Mouse (Mus musculus) left cerebral cortex, postnatal 4 days (tissue): ENCODE results near the gene Zfp52. TPM values are rescaled to one million over a fixed set of nuclear protein-coding genes. Genes with fewer than 3 reads are reported as not detected.

Experiments
- DNase-seq: peaks from one replicate; pipeline ENCODE4 v3.0.0-alpha.2; 2022
- intact Hi-C: fragments of 180-260 bp; cut with DNase I; formaldehyde crosslinking; loops from one replicate; pipeline ENCODE4 v1.15.1; 2025
- total RNA-seq, 2 experiments: library from RNA; stranded (reverse); gene quantifications; 2 replicates each; pipeline ENCODE4 v1.2.3; 2021

Zfp52 gene
- 10 to 100 TPM in 1 of 2 experiments, 1 to 10 TPM in 1; 9.5 to 10.2 TPM for total RNA-seq

GRCm38 (mm10) chr17:21535096-21536001 lies at the start of gene Zfp52:
Gene Zfp52 (plus strand): TSS chr17:21535539.
- peak; percentile 48 for DNase-seq
- intact Hi-C loops = no loop called here

DNA sequence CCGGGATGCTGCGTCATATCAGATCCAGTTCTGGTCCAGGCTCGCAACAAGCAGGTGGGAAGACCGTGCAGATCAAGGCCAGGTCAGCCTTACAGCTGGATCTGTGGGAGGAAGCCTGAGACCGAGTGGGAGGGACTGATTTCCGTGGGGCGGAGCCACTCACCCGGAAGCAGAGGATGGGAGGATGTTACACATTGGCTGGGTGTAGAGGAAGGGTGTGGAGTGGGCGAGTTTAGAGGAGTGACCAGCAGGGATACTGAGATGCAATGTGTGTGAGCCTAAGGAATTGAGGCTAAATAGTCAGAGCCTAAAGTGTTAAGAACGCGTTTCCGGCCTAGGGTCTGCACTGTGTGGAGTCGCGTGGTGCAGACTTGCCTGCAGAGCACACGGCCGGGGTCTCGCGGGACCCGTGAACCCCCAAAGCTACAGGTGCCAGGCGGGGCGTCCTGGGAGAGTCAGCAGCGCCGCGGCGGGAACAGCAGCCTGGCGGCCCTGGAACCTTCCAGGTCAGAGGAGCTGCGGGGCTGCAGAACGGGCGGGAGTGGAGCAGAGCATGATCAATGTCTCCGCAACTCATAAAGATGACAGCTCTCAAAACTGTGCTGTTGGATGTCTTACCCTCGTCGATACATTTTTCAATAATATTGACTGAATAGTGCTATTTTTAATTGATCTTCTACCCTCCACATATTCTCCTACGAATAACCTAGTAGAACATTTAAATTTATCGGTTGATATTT lies 46.4 kb upstream of the Zfp52 start, which contains the start of gene Zfp53:
Zfp53 (plus strand) TSS at position 239 of the 740 bp plus-strand sequence.
- intact Hi-C loops = no loop called here
- DNase-seq = peak; percentile 80

GRCm38 (mm10) chr17:21489500-21490001 lies 45.8 kb upstream of the Zfp52 start:
- intact Hi-C loops = no loop called here
- DNase-seq = no peak

GRCm38 (mm10) chr17:21501365-21501764 lies 34.0 kb upstream of the Zfp52 start:
- no peak for DNase-seq
- intact Hi-C loops = no loop called here

- intact Hi-C loops = no loop called here
- DNase-seq = no peak
Observed at GRCm38 (mm10) chr17:21504524-21504923, 30.8 kb upstream of the Zfp52 start.

DNA sequence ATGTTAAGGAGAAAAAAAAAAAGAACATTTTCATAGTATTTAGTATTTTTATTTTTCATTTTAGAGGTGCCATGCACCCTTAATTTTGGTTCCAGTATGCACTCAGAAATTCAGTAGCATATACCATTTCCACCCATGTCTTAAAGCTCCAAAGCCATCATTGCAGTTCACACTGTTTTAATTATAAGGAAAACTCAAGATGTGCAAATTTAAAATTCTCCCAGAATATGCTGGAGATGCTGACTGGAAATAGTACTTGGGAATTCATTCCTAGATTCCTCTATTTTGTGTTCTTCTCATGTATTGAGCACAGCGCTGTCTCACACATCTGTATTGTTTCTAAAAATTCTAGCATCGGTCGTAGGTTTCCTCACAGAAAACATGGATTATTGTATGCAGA lies 29.1 kb upstream of the Zfp52 start:
- no peak for DNase-seq
- intact Hi-C loops = no loop called here

DNA sequence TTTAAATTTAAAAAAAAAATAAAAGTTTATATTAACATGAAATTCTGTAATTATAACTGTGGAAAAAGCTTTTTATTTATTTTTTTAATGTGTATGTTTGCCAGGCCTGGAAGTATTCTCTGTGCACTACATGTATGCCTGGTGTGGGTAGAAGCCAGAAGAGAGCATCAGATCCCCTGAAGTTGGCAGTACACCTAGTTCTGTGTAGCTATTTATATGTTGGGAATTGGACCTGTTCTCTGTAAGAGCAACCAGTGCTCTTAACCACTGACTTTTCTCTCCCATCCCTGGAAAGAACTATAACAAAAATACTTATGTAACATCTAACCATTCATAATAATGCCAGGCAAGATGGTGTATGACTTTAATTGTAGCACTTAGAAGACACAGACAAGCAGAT lies 25.6 kb upstream of the Zfp52 start:
- intact Hi-C loops = no loop called here
- DNase-seq = no peak

DNA sequence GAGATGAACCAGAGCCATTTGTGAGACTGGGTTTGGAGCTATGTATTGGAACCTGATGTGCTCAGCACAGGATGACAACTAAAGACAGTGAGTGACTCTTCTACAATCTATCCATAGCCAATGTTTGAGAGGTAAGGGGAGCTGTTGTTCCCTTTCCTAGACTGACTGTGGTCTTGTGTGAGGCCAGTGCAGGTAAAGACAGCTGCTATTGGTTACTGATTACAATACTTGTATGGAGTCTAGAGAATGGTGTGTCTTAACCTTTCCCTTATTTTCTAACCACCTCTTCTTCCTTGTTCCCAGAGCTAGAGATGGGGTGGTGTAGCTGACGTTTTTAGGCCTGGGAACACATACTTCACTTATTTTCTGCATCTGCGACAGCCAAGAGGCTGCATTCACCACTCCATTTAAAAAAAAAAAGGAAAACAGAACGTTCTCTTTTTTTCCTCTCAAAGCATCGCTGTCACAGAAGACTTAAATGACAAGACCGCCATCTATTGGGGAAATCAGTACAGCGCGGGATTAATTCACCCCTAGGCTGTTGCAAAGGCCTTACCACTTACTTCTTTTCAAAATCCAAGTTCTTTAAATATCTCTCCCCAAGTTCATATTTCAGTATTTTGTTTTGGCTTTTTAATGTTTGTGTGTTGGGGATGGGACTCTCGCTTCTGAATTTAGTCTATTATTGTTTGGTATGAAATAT lies 19.8 kb upstream of the Zfp52 start:
- DNase-seq = peak; percentile 53
- intact Hi-C loops = loop anchor here (5.0 kb wide), 2 partner anchors 63 to 243 kb away; partner anchors contain the start of gene Zfp51

DNA sequence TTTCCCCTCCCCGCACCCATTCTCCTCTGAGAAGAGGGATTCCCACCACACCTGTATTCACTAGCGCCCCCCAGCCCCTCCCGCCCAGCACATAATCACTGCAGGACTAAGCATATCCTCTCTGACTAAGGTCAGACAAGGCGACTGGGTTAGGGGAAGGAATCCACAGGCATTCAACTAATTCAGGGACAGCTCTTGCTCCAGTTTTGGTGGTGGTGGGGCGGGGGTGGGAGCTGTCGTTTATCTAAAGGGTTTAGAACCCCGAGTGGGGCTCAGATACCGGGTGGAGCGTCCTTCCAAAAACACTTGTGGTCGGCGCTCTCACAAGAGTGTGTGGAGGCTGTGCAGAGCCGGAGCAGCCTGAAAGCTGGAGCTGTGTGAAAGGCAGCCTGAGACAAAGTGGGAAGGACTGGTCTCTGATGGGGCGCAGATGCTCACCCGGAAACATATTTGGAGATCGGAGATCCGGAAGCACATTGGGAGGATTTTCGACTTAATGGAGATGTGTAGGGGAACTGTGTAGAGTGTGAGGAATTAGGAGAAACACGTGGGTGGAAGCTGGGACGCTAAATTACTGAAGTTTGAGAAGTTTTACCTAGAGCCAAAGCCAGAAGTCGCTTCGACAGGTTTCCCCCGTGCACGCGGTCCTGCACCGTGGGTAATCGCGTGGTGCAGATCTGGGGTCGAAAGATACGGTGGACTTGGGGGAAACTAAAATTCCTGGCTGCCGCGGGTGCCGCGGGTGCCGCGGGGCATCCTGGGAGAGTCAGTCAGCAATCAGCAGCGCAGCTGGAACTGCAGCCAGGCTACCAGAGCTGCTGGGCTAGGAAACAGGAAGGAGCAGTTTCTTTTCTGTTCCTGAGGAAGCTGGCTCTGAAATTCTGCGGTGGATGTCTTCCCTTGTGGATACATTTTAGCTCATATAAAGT lies 18.9 kb upstream of the Zfp52 start:
- intact Hi-C loops = loop anchor here (5.0 kb wide), 2 partner anchors 64 to 244 kb away; partner anchors contain the start of gene Zfp51
- DNase-seq = peak; percentile 67

- no peak for DNase-seq
- intact Hi-C loops = loop anchor here (5.0 kb wide), 2 partner anchors 65 to 245 kb away; partner anchors contain the start of gene Zfp51
Observed at GRCm38 (mm10) chr17:21517130-21517671, 18.1 kb upstream of the Zfp52 start.

GRCm38 (mm10) chr17:21526270-21526669 lies 9.1 kb upstream of the Zfp52 start:
- intact Hi-C loops = no loop called here
- DNase-seq = no peak

DNA sequence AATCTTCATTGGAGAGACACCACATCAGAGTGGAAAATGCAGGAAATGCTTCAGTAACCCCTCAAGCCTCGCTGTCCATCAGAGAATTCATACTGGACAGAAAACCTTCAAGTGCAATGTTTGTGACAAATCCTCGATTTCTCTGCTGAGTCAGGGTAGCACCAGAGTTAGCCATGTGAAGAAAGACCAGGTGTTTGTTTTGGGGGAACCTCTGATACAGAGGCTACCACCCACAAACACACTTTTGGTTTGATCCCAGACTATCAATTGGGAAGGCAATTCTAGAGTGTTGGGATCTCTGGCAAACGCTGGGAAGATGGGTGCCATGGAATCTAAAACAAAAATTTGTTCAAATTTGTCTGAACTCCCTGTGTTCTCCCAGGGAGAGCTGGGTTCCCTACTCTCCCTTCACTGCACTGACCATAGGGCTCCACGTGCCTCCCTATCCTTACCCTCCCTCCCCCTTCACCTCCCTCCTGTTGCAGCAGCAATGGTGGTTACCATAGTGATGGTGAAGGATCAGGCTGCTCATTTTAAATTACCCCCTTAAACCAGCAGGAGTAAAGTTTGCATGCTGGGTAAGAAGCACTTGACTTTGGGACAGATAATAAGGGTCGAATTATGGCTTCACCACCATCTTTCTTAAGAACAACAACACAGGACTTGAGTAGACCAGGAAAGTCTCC lies 4.6 kb upstream of the Zfp52 start:
- DNase-seq = no peak
- intact Hi-C loops = no loop called here

- peak; percentile 2 for DNase-seq
- intact Hi-C loops = no loop called here
Observed at GRCm38 (mm10) chr17:21531621-21532020, 3.7 kb upstream of the Zfp52 start.

GRCm38 (mm10) chr17:21532101-21532951 lies 3.0 kb upstream of the Zfp52 start:
- peak; percentile 67 for DNase-seq
- intact Hi-C loops = no loop called here

GRCm38 (mm10) chr17:21533961-21534360 lies 1.4 kb upstream of the Zfp52 start:
- no peak for DNase-seq
- intact Hi-C loops = no loop called here

DNA sequence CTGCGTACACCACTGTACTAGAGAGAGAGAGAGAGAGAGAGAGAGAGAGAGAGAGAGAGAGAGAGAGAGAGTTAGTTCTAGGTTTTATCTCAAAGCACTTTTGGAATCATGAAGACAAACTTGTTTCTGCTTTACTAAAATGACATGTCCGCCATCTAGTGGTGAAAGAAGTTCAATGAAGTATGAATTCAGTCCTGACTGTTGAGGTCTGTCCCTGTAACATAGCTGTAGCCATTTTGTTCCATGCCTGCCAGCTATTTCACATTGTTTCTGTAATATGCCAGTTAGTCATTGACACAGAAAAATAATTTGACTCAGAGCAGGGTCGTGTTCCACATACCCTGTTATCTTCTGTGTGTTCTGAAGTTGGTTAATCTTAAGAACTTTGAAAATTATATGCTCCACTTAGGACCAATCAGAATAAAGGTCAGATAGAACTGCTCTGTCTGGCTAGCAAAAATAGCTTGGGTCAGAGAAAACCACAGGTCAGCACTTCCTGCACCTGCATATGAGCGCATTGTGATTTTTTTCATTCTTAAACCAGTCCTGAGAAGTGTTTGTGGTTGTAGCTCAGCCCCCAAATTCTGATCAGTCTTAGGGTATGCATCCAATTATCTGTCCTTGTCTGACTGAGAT lies 761 bp upstream of the Zfp52 start:
- intact Hi-C loops = no loop called here
- peak; percentile 4 for DNase-seq

- intact Hi-C loops = no loop called here
- no peak for DNase-seq
Observed at GRCm38 (mm10) chr17:21536096-21536495, 757 bp downstream of the Zfp52 start.
